Mouse (Mus musculus): Measurements from ENCODE around the gene Hsp90aa1. TPM values are rescaled to one million over a fixed set of nuclear protein-coding genes. Genes with fewer than 3 reads are reported as not detected.

Gene Hsp90aa1
- polyA plus RNA-seq, 1 experiment: 567 TPM

DNA sequence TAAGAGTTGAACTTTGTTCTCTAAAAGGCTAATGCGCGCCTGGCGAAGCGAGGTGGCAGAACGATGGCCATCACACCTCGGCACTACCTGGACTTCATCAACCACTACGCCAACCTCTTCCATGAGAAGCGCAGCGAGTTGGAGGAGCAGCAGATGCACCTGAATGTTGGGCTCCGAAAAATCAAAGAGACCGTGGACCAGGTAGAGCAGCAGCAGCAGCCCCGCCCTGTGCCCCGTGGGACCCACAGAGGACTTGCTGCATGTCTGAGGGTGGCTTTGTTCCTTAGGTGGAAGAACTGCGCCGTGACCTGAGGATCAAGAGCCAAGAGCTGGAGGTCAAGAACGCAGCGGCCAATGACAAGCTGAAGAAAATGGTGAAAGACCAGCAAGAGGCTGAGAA is 51.1 kb downstream of the Hsp90aa1 start:
- no peak for DNase-seq (ENCODE audit: extremely low spot score in 1 of 2, low spot score in 1 of 2)

DNA sequence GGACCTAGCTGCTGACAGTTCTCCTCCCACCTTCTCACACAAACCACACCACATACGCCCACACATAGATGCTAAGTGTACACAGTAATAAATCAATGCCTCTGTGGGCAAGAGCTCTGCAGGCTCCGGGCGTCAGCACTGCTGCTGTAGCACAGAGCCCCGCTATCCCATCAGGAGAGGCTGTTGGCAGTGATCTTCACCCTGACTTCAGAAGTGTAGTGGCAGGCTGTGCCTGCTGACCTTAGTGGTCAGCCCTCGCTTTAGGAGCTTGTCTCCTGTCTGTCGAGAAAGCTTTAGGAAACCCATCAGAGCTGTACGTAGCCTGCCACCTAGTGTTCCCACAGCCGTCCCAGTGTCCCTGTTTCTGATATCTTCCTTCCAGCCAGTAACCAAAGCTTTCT is 52.3 kb downstream of the Hsp90aa1 start:
- peak; percentile 46 to 59 for DNase-seq (ENCODE audit: extremely low spot score in 1 of 2, low spot score in 1 of 2)

Other genes starting within 250 kb of the Hsp90aa1 start
- gene Dync1h1, start 101.3 kb downstream of the Hsp90aa1 start, polyA plus RNA-seq (2012; rRNA removed): 336 and 380 TPM in 2 replicates
- not detected in 2 replicates for gene 1700001K19Rik, start 20.1 kb downstream of the Hsp90aa1 start, polyA plus RNA-seq (2012; rRNA removed)
- 22.9 and 25.6 TPM in 2 replicates for gene Wdr20, start 35.2 kb upstream of the Hsp90aa1 start, polyA plus RNA-seq (2012; rRNA removed)
- 14.0 and 14.2 TPM in 2 replicates for gene Mok, start 138.2 kb upstream of the Hsp90aa1 start, polyA plus RNA-seq (2012; rRNA removed)
- 7.7 and 7.8 TPM in 2 replicates for gene Zfp839, start 147.5 kb upstream of the Hsp90aa1 start, polyA plus RNA-seq (2012; rRNA removed)
- 106 TPM in 2 replicates for gene Cinp, start 186.4 kb upstream of the Hsp90aa1 start, polyA plus RNA-seq (2012; rRNA removed)
- 27.6 and 29.4 TPM in 2 replicates for gene Tecpr2, start 186.5 kb upstream of the Hsp90aa1 start, polyA plus RNA-seq (2012; rRNA removed)